Mouse (Mus musculus) liver, adult (tissue): ENCODE results near the gene Ggt1.

Experiments
- GATA4 ChIP-seq: IDR thresholded peaks from 2 replicates; pipeline ENCODE4 v1.6.1; 2014; ENCODE audit warnings: mild to moderate bottlenecking, low read length; ENCODE audit not compliant: insufficient replicate concordance

Ggt1 gene

DNA sequence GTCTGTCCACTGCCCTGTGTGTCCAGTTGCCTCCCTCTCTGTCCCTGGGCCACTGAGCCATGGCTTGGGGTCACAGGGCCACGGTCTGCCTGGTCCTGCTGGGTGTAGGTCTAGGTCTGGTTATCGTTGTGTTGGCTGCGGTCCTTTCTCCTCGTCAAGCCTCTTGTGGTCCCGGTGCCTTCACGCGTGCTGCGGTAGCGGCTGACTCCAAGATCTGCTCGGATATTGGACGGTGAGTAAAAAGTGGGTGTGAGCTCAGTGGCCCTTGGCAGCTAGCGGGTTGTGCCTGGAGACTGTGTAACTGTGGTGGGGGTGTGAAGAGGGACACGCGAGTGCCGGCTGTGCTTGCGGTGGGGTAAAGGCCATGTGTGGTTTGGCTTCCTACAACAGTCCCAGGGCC lies 28.2 kb downstream of the Ggt1 start:
- TF ChIP-seq GATA4, result no peak

- no peak for TF ChIP-seq GATA4
Measured at GRCm38 (mm10) chr10:75591211-75591894, 29.9 kb downstream of the Ggt1 start.

- TF ChIP-seq GATA4, result no peak
Measured at GRCm38 (mm10) chr10:75592585-75592984, 31.2 kb downstream of the Ggt1 start.

DNA sequence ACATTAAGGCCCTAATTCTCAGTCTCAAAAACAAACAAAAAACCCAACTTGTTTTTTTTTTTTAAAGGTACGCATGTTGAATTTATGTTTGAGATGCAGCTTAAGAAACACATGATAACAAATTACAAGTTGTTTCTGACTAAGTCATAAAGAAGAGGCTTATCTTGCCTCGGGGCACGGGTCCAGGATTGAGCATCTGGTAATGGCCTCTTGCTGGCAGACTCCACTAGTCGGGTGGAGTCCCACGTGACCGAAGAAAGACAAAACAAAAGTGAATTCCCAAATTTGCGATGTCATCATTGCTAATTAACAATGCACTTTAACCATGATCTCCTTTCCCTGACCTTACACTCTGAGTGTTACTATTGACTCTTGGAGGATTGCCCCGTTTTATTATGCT lies 34.6 kb downstream of the Ggt1 start:
- TF ChIP-seq GATA4, result no peak

DNA sequence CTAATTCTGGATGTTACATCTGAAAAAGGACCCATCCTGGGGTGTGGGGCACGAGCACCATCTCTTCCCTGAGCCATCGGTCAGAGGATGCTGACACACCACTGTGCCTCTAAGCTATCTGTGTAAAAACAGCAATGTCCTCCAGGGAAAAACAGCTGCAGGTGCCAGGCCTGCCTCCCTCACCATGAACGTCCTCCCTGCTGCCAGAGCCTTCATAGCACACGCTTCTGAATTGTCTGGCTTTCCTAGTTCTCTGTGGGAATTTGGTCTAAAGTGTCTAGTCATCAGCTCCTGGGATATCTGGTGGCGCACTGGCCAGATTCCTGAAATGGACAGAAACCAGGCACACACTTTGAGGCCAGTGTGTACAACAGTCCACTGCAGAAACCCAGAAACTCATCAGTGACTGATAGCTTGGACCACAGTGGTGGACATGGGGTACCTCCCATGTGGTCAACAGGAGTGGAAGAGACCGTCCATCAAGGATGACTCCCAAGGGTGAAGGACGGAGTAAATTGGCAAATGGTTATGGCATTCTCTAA lies 38.9 kb downstream of the Ggt1 start:
- TF ChIP-seq GATA4, result no peak

DNA sequence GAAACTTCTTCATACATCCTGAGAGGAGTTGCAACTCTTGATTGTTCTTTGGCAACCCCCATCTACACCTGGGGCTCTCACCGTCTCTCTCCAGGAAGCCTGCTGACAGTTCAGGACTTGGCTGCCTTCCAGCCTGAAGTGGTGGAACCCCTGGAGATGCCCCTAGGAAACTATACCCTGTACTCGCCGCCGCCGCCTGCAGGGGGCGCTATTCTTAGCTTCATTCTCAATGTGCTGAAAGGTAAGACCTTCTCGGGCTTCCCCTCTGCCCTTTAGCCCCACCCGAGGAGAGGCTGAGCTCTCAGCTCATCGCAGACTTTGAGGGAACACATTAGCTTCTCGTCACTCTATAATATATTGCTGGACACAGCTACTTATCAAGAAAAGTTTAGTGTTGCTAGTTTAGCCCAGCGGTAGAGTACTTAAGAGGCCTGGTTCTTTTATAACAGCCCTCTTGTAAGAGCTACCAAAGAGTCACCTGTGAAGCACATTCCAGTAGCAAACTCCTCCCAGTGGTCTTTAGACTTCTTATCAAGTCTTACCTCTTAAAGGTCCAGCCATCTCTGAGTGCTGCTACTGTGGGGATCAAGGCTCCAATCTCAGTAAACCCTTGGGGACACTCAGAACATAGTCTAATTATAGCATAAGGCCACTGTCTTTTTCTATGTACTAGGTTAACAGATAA lies 43.9 kb downstream of the Ggt1 start:
- TF ChIP-seq GATA4, result no peak

GRCm38 (mm10) chr10:75607253-75607652 lies 45.8 kb downstream of the Ggt1 start:
- TF ChIP-seq GATA4, result no peak

- no peak for TF ChIP-seq GATA4
Measured at GRCm38 (mm10) chr10:75608975-75609374, 47.6 kb downstream of the Ggt1 start.

DNA sequence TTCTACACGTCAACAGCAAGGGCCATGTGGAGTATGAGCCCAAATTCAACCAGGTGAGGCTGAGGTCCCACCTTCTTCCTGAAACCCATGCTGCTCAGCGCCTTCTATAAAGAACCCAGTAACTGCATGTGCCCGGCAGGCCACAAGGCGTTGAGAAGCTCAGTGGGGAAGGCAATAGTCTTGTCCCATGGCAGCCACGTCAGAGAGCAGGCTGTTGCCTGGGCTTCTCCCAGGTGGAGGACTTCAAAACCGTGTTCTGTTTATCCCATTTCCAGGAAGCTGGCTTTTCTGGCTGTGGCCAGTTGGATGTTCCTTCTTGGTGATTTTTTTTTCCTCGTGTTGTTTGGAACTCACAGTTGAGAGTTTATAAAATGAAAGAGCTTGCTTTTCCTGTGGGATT lies 49.1 kb downstream of the Ggt1 start:
- no peak for TF ChIP-seq GATA4

DNA sequence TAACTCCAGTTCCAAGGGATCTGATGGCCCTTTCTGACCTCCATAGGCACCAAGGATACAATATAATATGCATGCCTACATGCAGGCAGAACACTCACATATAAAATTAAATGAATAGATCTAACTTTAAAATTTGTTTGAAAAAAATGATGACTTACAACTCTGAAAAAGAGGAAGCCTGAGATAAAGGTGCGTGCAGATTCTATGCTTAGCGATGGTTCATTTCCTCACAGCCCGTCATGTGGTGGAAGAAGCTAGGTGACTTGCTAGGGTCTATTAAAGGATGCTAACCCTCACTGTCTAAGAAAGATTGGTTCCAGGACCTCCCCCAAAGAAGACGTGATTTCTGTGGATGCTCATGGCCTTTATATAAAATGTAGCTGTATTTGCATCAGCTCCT lies 54.6 kb downstream of the Ggt1 start:
- no peak for TF ChIP-seq GATA4

DNA sequence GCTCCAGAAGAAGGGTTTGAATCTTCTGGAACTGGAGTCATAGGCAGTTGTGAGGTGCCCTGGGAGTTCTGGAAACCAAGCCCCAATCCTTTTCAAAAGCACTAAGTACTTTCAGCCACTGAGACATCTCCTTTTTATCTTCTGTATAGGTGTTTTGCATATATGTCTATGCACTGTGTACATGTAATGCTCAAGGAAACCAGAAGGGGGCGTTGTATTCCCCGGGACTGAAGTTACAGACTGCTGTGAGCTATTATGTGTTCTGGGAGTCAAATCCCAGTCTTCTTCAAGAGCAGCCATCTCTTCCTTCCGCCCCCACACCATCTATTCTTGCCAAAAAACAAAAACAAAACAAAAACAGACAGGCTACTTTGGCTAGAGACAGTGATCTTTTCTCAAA lies 59.4 kb downstream of the Ggt1 start:
- no peak for TF ChIP-seq GATA4

DNA sequence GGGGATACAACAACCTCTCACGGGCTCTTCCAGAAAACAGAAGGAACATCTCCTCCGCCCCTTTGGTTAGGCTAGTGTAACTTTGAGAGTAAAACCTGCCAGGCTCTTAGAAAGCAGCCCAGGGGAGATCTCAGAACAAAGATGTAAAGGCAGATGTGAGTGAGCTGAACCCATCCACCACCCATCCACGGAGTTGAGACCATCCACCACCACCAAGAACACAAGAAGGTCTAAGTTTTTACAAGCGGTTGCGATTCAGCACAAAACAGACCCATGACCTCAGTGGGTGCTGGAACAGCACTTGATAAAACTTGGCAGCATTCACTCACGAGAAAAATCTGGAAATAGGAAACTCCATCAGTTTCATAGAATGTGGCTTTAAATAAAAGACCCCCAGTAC lies 64.5 kb downstream of the Ggt1 start:
- no peak for TF ChIP-seq GATA4

DNA sequence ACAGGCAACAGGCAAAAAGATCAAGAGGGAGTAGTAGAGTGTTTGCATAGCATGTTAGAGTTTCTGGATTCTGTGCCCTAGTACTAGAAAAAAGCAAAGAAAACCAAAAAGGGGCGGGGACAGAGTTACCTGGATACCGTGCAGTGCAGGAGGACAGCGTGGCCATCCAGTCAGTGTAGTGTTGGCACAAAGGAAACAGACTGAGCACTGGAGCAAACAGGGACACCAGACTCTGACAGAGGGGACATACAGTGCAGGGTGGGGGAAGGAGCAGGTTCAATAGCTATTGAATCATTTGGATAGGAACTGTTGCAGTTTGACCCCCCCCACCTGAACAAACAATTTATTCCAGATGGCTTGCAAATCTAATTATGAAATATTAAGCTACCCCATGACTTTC lies 65.6 kb downstream of the Ggt1 start:
- no peak for TF ChIP-seq GATA4

DNA sequence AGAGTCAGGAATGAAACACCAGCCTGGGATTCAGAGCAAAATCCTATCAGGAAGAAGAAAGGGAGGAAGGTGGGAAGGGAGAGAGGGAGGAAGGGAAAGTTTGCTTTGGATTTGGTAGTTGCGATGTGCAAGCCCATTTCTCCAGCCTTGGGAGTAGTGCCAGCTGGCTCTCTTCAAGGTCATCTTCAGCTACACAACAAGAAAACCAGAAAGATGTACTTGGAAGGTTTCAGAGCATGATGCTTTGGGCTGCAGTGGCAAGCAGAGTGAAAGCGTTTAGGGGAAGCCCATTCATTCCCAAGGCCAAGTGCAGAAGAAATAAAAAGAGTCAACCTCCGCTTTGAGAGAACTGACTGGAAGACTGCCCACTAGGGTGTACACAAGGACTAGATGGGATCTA lies 66.1 kb downstream of the Ggt1 start:
- TF ChIP-seq GATA4, result no peak

- TF ChIP-seq GATA4, result no peak
Measured at GRCm38 (mm10) chr10:75632633-75633032, 71.2 kb downstream of the Ggt1 start.

- TF ChIP-seq GATA4, result no peak
Measured at GRCm38 (mm10) chr10:75633048-75633447, 71.6 kb downstream of the Ggt1 start.

- no peak for TF ChIP-seq GATA4
Measured at GRCm38 (mm10) chr10:75633576-75634139, 72.3 kb downstream of the Ggt1 start.

- no peak for TF ChIP-seq GATA4
Measured at GRCm38 (mm10) chr10:75634610-75635009, 73.2 kb downstream of the Ggt1 start.
